Mouse (Mus musculus) embryonic facial prominence, embryonic 15.5 days (tissue): ENCODE measurements around the gene Hsdl2. TPM values are rescaled to one million over a fixed set of nuclear protein-coding genes. Genes with fewer than 3 reads are reported as not detected.

Experiments used
- ATAC-seq: fragments of 200-750 bp; cut with Nextera tagmentation; 2 replicates; pipeline ENCODE4 v1.8.0; 2017; ENCODE audit warnings: low read depth, moderate TSS enrichment; ENCODE audit not compliant: insufficient number of reproducible peaks, low FRiP score, low TSS enrichment
- H3K27ac ChIP-seq: fragments of 300-500 bp; sonication (generic); replicated peaks from 2 replicates; pipeline ENCODE4 v1.5.1; 2015; ENCODE audit warnings: mild to moderate bottlenecking, inconsistent platforms
- H3K27me3 ChIP-seq: fragments of 300-500 bp; sonication (generic); 2 replicates; pipeline ENCODE4 v1.6.1; 2015; ENCODE audit warnings: inconsistent platforms
- H3K36me3 ChIP-seq: fragments of 300-500 bp; sonication (generic); 2 replicates; pipeline ENCODE4 v1.6.1; 2015; ENCODE audit warnings: mild to moderate bottlenecking, inconsistent platforms
- H3K4me1 ChIP-seq: fragments of 300-500 bp; sonication (generic); 2 replicates; pipeline ENCODE4 v1.6.1; 2015; ENCODE audit warnings: inconsistent platforms
- H3K4me2 ChIP-seq: fragments of 300-500 bp; sonication (generic); replicated peaks from 2 replicates; pipeline ENCODE4 v1.6.1; 2015; ENCODE audit warnings: mild to moderate bottlenecking, inconsistent platforms
- H3K4me3 ChIP-seq: fragments of 300-500 bp; sonication (generic); replicated peaks from 2 replicates; pipeline ENCODE4 v1.5.1; 2015; ENCODE audit warnings: mild to moderate bottlenecking, inconsistent platforms
- H3K9ac ChIP-seq: fragments of 300-500 bp; sonication (generic); 2 replicates; pipeline ENCODE4 v1.6.1; 2015; ENCODE audit warnings: inconsistent platforms
- H3K9me3 ChIP-seq: fragments of 300-500 bp; sonication (generic); replicated peaks from 2 replicates; pipeline ENCODE4 v1.6.1; 2016; ENCODE audit warnings: inconsistent platforms
- WGBS: fragments of 180-500 bp; shearing (Covaris S2); methylation state at CpG from one replicate; pipeline ENCODE4 v1.1.7; 2015; 5-methylcytosine and 5-hydroxymethylcytosine counted together
- polyA plus RNA-seq: library from polyadenylated mRNA; unstranded; fragments of >200 nt; fragmentation: Nextera tagmentation; extraction: Ambion mirVana; gene quantifications from 2 replicates; pipeline ENCODE4 v1.2.1, GENCODE M21; 2015

Gene Hsdl2
- polyA plus RNA-seq, 1 experiment from 2014 or later, result 27.1 TPM

DNA sequence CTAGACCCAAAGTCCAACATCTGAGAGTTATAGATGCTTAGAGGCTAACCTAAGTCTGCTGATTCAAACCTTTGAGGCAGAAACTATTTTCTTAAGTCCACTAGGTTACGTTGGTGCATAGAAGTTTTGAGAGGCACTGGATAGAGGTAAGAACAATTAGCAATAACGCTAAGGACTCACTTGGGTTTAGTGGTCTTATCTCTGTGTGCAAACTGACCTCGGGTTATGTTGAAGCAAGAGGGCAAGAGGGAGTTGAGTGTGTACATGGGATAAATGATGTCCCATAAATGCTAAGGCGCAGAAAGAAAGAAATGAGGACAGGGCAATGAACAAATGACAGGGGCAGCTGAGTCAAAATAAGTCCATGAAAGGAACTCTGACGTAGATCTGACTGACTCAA, 67.8 kb downstream of the Hsdl2 start:
- H3K36me3 ChIP-seq, result no peaks in the 10 kb centered on the region
- ATAC-seq, result no peak
- H3K4me3 ChIP-seq, result no peak overlapping the region
- 90% methylated on average over 5 of the region's 5 CpGs for WGBS
- H3K4me1 ChIP-seq, result no peaks in the 10 kb centered on the region
- H3K9me3 ChIP-seq, result no peaks in the 10 kb centered on the region
- H3K27ac ChIP-seq, result no peak overlapping the region
- no peak overlapping the region for H3K9ac ChIP-seq
- no peaks in the 10 kb centered on the region for H3K27me3 ChIP-seq
- H3K4me2 ChIP-seq, result no peak overlapping the region

DNA sequence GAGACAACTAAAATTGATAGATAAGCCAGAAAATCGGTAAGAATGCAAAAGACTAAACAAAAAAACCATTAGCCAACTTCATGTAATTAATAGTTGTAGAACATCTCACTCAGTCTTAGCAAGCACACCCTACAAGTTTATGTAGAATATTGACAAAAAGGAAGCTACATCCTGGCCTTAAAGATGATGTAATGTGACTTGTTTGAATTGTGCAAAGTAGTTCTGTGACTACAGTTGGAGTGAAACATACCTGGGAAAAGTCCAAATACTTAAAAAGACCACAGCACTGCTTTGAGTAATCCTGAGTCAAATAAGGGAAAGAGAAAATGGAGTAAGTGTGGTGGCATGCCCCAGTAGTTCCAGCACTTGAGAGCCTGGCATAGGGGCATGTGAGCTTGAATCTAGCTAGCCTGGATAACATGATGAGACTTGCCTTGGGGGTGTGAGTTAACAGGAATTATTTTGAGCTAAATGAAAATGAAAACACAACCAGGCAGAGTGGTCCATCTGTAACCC, 70.9 kb downstream of the Hsdl2 start:
- no peak overlapping the region for H3K27ac ChIP-seq
- ATAC-seq, result no peak
- H3K4me1 ChIP-seq, result no peaks in the 10 kb centered on the region
- no peak overlapping the region for H3K4me2 ChIP-seq
- WGBS, result 71% methylated on average over 1 of the region's 1 CpGs
- H3K36me3 ChIP-seq, result no peaks in the 10 kb centered on the region
- H3K4me3 ChIP-seq, result no peak overlapping the region
- H3K9me3 ChIP-seq, result no peaks in the 10 kb centered on the region
- no peak overlapping the region for H3K9ac ChIP-seq
- H3K27me3 ChIP-seq, result no peaks in the 10 kb centered on the region

GRCm38 (mm10) chr4:59656061-59656642, 74.8 kb downstream of the Hsdl2 start:
- Histone ChIP-seq H3K27me3 (no peaks in the 10 kb centered on the region), H3K4me1 (no peaks in the 10 kb centered on the region), H3K9me3 (no peaks in the 10 kb centered on the region), H3K9ac (no peak overlapping the region), H3K4me2 (no peak overlapping the region), H3K36me3 (no peaks in the 10 kb centered on the region), H3K27ac (no peak overlapping the region), H3K4me3 (no peak overlapping the region)
- 75% methylated on average over 5 of the region's 5 CpGs for WGBS
- ATAC-seq, result no peak

DNA sequence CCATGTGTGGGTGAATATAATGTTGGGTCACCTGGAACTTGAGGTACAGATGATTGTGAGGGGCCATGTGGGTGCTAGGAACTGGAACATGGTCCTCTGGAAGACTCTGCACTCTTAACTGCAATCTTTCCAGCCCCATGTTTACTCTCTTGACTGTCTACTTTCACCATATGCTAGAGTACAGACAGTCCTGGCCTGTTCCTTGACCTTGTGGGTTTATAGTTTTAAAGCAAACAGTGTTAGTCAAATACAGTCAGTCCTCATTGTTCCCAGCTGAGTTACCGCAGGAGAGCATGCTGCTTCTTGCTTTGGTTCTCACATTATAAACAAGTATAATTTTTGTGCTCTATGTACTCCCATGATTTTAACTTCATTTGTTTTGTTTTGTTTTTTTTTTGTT, 80.8 kb downstream of the Hsdl2 start:
- 87% methylated on average over 1 of the region's 1 CpGs for WGBS
- Histone ChIP-seq H3K4me3 (no peak overlapping the region), H3K9ac (no peak overlapping the region), H3K4me2 (no peak overlapping the region), H3K27ac (no peak overlapping the region), H3K36me3 (no peaks in the 10 kb centered on the region), H3K4me1 (0 out of 2 replicates have a peak, but pooled peaks cover 3% of the 10 kb centered on the region), H3K9me3 (no peaks in the 10 kb centered on the region), H3K27me3 (no peaks in the 10 kb centered on the region)
- no peak for ATAC-seq

GRCm38 (mm10) chr4:59663451-59663850, 82.1 kb downstream of the Hsdl2 start:
- Histone ChIP-seq H3K36me3 (no peaks in the 10 kb centered on the region), H3K9ac (no peak overlapping the region), H3K27me3 (no peaks in the 10 kb centered on the region), H3K27ac (no peak overlapping the region), H3K9me3 (no peaks in the 10 kb centered on the region), H3K4me3 (no peak overlapping the region), H3K4me2 (no peak overlapping the region), H3K4me1 (0 out of 2 replicates have a peak, but pooled peaks cover 3% of the 10 kb centered on the region)
- WGBS, result 89% methylated on average over 6 of the region's 6 CpGs
- ATAC-seq, result no peak

- 56% methylated on average over 3 of the region's 3 CpGs for WGBS
- no peaks in the 10 kb centered on the region for H3K36me3 ChIP-seq
- no peaks in the 10 kb centered on the region for H3K9me3 ChIP-seq
- no peak overlapping the region for H3K4me3 ChIP-seq
- no peaks in the 10 kb centered on the region for H3K27me3 ChIP-seq
- H3K4me1 ChIP-seq, result 0 out of 2 replicates have a peak, but pooled peaks cover 3% of the 10 kb centered on the region
- no peak for ATAC-seq
- H3K27ac ChIP-seq, result no peak overlapping the region
- H3K4me2 ChIP-seq, result no peak overlapping the region
- no peak overlapping the region for H3K9ac ChIP-seq
These were observed 85.4 kb downstream of the Hsdl2 start for GRCm38 (mm10) chr4:59666550-59667317.

DNA sequence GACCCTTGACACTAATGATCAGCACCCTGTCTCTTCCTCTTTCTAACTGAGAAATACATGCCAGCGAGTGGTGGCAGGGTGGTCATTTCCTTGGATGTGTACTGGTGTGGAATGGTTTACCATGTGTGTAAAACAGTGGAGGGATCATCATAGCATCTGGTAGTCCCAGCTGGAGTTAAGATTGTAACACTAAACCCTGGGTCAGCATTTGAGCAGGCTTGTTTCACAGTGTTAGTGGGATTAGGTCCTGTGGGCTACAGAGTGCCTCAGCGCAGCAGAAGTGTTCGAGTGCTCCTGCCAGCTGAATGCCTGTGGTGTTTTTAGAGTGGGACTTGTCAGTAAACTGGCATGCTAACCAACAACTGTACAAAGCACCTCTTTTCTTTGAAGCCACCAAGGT, 86.7 kb downstream of the Hsdl2 start:
- Histone ChIP-seq H3K36me3 (no peaks in the 10 kb centered on the region), H3K4me2 (no peak overlapping the region), H3K4me1 (0 out of 2 replicates have a peak, but pooled peaks cover 3% of the 10 kb centered on the region), H3K4me3 (no peak overlapping the region), H3K9me3 (no peaks in the 10 kb centered on the region), H3K27me3 (no peaks in the 10 kb centered on the region), H3K9ac (no peak overlapping the region), H3K27ac (no peak overlapping the region)
- WGBS, result 53% methylated on average over 3 of the region's 3 CpGs
- ATAC-seq, result no peak

Other genes with a start within 250 kb of the Hsdl2 start
- 3.7 and 4.4 TPM in 2 replicates for gene Susd1, start 142.9 kb upstream of the Hsdl2 start, polyA plus RNA-seq
- 42.5 and 42.9 TPM in 2 replicates for gene Ptbp3, start 32.2 kb upstream of the Hsdl2 start, polyA plus RNA-seq
- gene E130308A19Rik, start 44.6 kb downstream of the Hsdl2 start, polyA plus RNA-seq, result 18.7 and 19.1 TPM in 2 replicates
- 43.8 and 45.8 TPM in 2 replicates for gene Inip, start 220.0 kb downstream of the Hsdl2 start, polyA plus RNA-seq
- gene Snx30, start 224.3 kb downstream of the Hsdl2 start, polyA plus RNA-seq, result 10.3 and 11.1 TPM in 2 replicates